Mouse (Mus musculus) bone marrow, adult 2 months (tissue): ENCODE data around the gene Ap2b1.

Source experiments
- CTCF ChIP-seq: fragments of 200-500 bp; IDR thresholded peaks from 2 replicates; pipeline ENCODE4 v1.5.1; 2011; ENCODE audit warnings: low read length, control low read depth; ENCODE audit not compliant: control insufficient read depth, insufficient read depth
- POLR2A ChIP-seq: fragments of 200-500 bp; IDR thresholded peaks from 2 replicates; pipeline ENCODE4 v1.6.1; 2011; ENCODE audit warnings: low read depth, mild to moderate bottlenecking, control low read depth, low read length, borderline replicate concordance; ENCODE audit not compliant: control insufficient read depth

- TF ChIP-seq CTCF (no peak), POLR2A (no peak)
Observed at GRCm38 (mm10) chr11:83279024-83279423, 19.8 kb upstream of the Ap2b1 start.
